Mouse (Mus musculus) right cerebral cortex, adult 18-20 months (tissue): ENCODE results near the gene Mapk8ip2.
"Not testable (repeated sequence)": the region's sequence is repeated elsewhere in the genome, so short reads cannot be mapped to it uniquely, and the experiment has no call there.

Experiments used
- DNase-seq: peaks from one replicate; pipeline ENCODE4 v3.0.0; 2022; ENCODE audit warnings: mixed read lengths

Gene Mapk8ip2

GRCm38 (mm10) chr15:89453865-89454478 lies at the start of gene Mapk8ip2:
Gene Mapk8ip2 (plus strand): TSS chr15:89453913.
- peak; percentile 70 for DNase-seq

DNA sequence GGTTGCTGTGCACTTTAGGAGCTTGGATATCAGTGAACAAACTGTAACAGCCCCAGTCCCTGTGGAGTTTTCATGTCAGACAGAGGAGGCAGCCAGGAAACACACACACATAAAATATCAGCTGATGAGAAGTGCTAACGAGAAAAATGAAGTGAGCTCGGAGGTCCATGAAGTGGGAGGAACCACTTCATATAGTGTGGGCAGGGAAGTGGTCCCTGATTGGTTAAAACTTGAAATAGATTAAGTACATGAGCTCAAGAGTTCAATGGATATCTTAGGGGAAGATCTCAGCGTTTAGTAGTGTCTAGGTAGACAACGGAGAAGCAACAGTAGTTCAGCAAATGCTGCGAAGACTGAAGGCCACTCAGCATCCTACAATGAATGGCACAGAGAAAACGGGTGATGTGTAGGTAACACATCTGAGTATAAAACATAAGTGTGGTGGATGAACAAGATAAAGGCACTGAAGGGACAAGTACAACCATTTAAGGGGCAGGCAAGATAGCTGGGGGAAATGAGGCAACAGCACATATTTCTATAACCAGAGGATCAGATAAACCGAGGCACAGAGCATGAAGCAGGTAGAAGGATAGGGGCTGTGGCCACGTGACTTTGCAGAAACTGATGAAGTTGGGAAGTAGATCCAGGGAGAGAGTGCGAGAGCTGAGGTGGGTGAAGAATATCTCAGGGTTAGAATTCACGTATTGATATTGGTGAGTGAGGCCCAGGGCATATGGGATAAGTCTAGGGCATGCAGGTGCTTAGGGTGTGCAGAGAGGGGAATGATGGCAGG lies 48.7 kb upstream of the Mapk8ip2 start:
- DNase-seq = no peak

- DNase-seq = no peak
These were observed 47.0 kb upstream of the Mapk8ip2 start for GRCm38 (mm10) chr15:89406691-89407090.

DNA sequence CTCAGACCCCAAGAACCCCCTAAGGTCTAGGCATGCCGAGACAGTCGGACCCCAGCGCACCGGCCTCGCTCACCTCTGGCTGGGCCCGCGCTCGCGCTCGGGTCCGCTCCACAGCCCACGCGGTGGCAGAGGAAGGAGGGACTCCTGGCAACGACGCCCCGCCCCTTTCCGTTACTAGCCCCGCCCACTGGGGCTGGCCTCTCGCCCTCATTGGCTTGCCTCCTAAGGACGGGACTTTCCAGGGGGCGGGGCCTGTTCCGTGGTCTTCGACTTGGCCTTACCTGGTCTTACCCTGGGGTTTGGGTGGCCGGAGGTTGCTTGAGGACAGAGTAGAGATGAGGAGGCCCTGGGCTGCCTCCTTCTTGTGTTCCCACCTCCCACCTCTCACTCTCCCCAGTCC lies 43.6 kb upstream of the Mapk8ip2 start, which contains the start of gene Syce3:
Syce3 (minus strand) TSS at position 386 of the 400 bp plus-strand sequence.
- no peak for DNase-seq

DNA sequence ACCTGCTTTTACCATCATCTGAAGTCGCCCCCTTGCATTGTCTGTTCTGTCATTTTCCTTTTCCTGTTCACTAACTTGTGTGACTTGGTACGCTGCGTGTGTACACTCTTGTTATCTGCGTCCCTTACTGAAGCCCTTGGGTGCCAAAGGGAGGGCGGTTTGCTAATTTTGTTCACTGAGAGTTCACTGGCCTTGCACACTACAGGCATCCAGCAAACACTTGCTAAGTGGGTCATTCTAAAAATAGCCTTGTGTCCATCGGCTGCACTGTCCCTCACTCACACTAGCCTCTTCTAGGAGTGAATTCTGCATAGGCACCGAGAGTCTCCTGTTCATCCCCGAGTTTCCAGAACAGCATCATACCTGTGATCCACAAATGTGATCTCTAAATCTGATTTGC lies 38.4 kb upstream of the Mapk8ip2 start:
- DNase-seq = no peak

GRCm38 (mm10) chr15:89421938-89422337 lies 31.8 kb upstream of the Mapk8ip2 start:
- DNase-seq = no peak

DNA sequence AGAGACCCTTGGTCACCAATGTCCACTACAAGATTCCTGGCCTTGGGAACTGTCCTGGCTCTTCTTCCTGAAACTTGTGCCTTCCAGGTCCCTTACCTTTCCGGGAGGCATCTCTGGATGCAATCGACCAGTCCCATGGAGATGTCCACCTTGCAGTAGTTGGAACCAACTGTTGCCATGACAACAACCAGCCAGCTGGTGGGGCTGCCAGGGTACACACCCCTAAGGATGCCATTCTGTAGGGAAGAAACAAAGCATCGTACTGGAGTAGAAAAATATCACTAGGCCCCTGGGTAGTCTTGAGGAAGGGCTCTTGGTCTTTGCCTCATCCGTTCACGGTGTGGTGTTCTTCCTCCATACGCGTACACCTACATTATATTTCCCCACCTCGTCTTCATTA lies 29.1 kb upstream of the Mapk8ip2 start:
- DNase-seq = no peak

DNA sequence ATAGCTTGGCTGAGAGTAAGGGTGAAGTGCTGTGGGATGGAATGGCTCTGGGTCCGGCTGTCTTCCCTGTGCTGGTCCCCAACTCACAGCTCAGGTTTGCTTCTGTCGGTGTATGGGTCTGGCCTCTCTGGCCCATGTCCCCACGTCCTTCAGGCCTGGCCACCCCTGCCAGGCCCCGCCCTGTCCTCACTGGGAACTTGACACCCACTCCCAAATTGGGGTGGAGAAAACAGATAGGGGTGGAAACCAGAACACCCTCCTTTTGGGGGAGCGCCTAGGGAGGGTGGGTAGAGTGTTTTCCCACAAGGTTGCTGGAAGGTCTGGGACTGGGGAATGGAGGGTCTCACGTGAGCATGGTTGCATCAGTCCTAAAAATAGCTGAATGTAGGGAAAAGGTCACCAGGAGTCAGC lies 28.0 kb upstream of the Mapk8ip2 start, which contains the start of gene Cpt1b:
Cpt1b (minus strand) TSS at position 153 of the 411 bp plus-strand sequence.
- no peak for DNase-seq

- no peak for DNase-seq
These were observed 27.0 kb upstream of the Mapk8ip2 start for GRCm38 (mm10) chr15:89426716-89427115.

GRCm38 (mm10) chr15:89428136-89428790 lies 25.4 kb upstream of the Mapk8ip2 start:
- no peak for DNase-seq

GRCm38 (mm10) chr15:89428821-89429351 lies 24.8 kb upstream of the Mapk8ip2 start:
- no peak for DNase-seq

DNA sequence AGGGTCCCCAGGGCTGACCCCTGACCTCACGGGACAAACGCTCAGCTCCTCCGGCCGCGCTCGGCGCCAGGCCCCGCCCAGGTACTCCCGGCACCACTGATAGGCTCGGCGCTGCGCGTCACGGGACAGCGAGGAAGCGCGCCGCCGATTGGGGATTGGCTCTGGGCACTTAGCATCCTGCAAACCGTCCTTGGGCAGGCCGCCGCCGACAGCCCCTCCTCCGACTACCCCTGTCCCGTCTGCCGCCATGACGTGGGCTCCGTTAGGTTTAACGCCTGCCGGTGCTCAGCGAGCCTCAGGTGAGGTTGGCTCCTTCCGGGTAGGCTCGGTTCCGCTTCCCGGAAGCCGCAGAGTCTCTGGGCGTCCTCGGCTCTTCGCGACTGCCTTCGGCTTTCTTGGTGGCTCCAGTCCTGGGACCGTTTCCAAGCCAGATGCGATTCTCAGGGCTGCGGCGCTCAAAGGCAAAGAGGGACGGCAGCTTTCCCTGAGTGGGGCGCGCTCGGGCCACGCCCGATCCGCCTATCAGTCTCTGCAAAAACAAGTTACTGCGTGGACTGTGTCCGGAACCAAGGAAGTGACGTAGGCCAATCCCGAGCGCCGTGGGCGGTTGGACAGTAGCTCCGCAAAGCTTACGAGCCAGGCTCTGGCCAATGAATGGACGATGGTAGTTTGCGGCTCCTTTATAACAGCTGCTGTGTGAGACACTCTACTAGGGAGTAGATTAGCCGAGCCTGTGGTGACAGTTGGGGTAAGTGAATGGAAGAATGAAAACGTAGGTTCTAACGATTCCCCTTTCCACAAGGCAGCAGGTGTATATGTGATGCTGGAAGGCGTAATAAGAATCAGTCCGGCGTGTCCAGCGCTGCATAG lies 24.1 kb upstream of the Mapk8ip2 start, which contains the start of the genes C730034F03Rik, Gm44502 and Chkb:
C730034F03Rik (plus strand) TSS at position 238 of the 870 bp plus-strand sequence.
Gm44502 (minus strand) TSS at position 345 of the 870 bp plus-strand sequence.
Chkb (minus strand) TSS at position 557 of the 870 bp plus-strand sequence.
- peak; percentile 96 for DNase-seq

GRCm38 (mm10) chr15:89430341-89430740 lies 23.4 kb upstream of the Mapk8ip2 start:
- no peak for DNase-seq

- DNase-seq = not testable (repeated sequence)
These were observed 22.9 kb upstream of the Mapk8ip2 start for GRCm38 (mm10) chr15:89430771-89431170.

DNA sequence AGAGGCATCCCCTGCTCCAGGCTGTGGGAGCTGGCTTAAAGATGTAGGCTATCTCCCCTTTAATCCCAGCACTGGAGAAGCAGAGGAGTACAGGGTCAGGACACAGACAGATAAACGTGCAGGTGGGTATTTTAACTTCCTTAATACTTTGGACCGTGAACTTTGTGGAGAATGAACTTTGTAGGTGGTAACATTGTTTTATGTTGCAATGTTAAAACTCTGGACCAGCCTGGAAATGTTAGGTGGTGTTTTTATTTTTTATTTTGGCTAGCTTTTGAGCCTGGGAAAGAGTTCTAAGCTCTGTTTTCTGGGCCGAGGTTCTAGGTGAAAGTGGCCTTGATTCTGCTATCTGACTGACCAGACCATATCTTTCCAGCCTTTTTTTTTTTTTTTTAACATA lies 22.4 kb upstream of the Mapk8ip2 start:
- DNase-seq = no peak

- no peak for DNase-seq
These were observed 21.9 kb upstream of the Mapk8ip2 start for GRCm38 (mm10) chr15:89431806-89432205.

- DNase-seq = no peak
These were observed 20.8 kb upstream of the Mapk8ip2 start for GRCm38 (mm10) chr15:89432946-89433345.

- no peak for DNase-seq
These were observed 19.6 kb upstream of the Mapk8ip2 start for GRCm38 (mm10) chr15:89434136-89434535.

DNA sequence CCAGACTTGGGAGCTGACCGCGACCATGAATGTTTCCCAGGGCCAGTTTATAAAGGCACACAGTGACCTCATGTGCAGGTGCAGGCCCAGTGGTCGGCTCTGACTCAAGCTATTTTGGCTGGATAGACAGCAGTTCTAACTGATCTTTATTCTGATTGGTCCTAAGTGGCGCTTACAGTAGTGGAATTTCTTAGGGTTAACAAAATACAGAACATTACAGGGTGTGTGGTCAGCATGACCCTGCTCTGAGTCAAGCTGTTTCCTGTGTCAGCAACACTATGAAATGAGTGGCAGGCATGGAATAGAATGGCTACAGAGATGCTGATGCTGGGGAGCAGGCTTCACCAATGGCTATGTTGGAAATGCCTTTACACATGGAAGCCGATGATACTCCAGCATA lies 17.8 kb upstream of the Mapk8ip2 start:
- DNase-seq = no peak

GRCm38 (mm10) chr15:89442486-89443070 lies 11.1 kb upstream of the Mapk8ip2 start:
- no peak for DNase-seq
